Mouse (Mus musculus) lung, adult 2 months (tissue): ENCODE measurements around the gene Mical3.

ENCODE experiments used
- CTCF ChIP-seq: fragments of 200-500 bp; IDR thresholded peaks from 2 replicates; pipeline ENCODE4 v1.5.1; 2011; ENCODE audit warnings: mild to moderate bottlenecking, low read length, control low read depth; ENCODE audit not compliant: insufficient read depth
- POLR2A ChIP-seq: fragments of 200-500 bp; IDR thresholded peaks from 2 replicates; pipeline ENCODE4 v1.6.1; 2011; ENCODE audit warnings: low read depth, mild to moderate bottlenecking, control low read depth, low read length, borderline replicate concordance; ENCODE audit errors: extremely low read depth

GRCm38 (mm10) chr6:121150126-121150525, 19.3 kb upstream of the Mical3 start:
- TF ChIP-seq POLR2A, result no peak
- TF ChIP-seq CTCF, result no peak
